Mouse (Mus musculus): ENCODE measurements around the gene Oas1d. TPM values are rescaled to one million over a fixed set of nuclear protein-coding genes. Genes with fewer than 3 reads are reported as not detected.
"Not testable (repeated sequence)": the region's sequence is repeated elsewhere in the genome, so short reads cannot be mapped to it uniquely, and the experiment has no call there.

Gene Oas1d
- polyA plus RNA-seq, 1 experiment from 2014 or later: not detected

DNA sequence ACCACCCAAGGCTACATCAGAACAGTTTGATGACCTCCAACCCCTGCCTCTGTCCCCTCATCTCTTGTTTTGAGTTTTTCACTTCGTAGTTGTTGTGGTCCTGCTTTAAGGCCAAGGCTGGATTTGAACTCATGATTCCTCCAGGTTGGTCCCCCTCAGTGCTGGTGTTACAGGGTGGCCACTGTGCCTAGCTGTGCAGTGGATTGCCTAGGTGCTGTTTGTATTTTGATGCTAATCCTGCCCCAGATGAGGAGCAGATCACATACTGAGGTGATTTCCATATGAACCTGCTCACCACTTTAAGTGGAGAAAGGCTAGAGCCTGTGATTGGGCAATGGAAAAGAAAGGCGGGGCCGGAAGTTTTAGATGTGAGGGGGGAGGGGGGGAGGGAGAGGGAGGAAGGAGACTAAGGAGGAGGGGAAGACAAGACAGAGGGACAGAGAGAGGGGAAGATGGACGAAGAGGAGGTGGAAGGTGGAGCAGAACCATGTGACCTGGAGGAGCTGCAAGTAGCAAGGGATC is 26.0 kb upstream of the Oas1d start:
- not testable (repeated sequence) for H3K9me3 ChIP-seq; H3K9ac ChIP-seq; H3K4me1 ChIP-seq; ATAC-seq (ENCODE audit: insufficient number of reproducible peaks, insufficient read depth, low FRiP score, low TSS enrichment, low read depth); H3K4me2 ChIP-seq; H3K36me3 ChIP-seq; H3K4me3 ChIP-seq; H3K27me3 ChIP-seq; H3K27ac ChIP-seq
- WGBS: 39% methylated on average over 4 of the region's 4 CpGs

DNA sequence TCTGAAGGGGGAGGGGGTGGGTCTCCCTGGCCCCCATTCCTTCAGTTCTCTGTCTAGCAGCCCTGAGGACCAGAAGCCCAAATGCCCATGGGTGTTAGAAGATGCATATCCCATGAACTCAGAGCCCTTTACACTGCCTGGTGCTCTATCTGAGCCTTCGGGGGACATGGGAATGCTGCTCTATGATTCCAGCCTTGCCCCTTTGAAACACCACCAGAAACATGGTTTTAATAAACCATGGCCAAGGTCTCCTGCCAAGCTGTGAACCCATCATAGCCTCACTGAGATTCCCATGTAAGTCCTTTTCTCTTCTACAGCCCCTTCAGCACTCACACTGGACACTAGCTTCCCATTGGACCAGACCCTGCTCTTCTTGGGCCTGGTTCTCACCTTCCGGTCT is 24.3 kb upstream of the Oas1d start:
- WGBS: 86% methylated on average over 2 of the region's 2 CpGs
- Histone ChIP-seq H3K4me2 (no peak overlapping the region), H3K9ac (no peak overlapping the region), H3K4me1 (no peaks in the 10 kb centered on the region), H3K27ac (no peak overlapping the region), H3K4me3 (no peak overlapping the region), H3K36me3 (no peaks in the 10 kb centered on the region), H3K27me3 (no peaks in the 10 kb centered on the region), H3K9me3 (no peaks in the 10 kb centered on the region)
- ATAC-seq (ENCODE audit: insufficient number of reproducible peaks, insufficient read depth, low FRiP score, low TSS enrichment, low read depth): no peak

DNA sequence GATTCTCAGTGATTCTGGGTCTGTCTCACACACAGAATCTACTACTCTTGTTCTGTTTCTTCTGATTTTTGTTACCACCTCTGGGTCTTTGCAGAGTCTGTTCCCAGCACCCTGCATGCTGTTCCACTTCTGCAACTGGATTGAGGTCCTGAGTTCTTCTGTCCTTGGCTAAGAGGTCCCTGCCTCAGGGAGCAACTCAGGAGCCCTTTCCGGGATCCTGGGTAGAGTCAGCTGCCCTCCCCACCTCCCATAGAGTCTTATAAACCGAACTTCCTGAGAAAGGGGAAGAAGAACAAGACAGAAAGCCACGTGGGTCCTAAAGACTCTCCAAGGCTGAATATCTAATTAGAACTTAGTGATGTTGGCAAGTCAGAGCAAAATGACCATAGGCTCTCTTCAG is 23.3 kb upstream of the Oas1d start:
- ATAC-seq (ENCODE audit: insufficient number of reproducible peaks, insufficient read depth, low FRiP score, low TSS enrichment, low read depth): no peak
- H3K4me1 ChIP-seq: no peaks in the 10 kb centered on the region
- no peak overlapping the region for H3K4me3 ChIP-seq
- no peaks in the 10 kb centered on the region for H3K36me3 ChIP-seq
- WGBS: 56% methylated on average over 3 of the region's 3 CpGs
- no peak overlapping the region for H3K27ac ChIP-seq
- H3K27me3 ChIP-seq: no peaks in the 10 kb centered on the region
- no peak overlapping the region for H3K4me2 ChIP-seq
- no peaks in the 10 kb centered on the region for H3K9me3 ChIP-seq
- H3K9ac ChIP-seq: no peak overlapping the region

DNA sequence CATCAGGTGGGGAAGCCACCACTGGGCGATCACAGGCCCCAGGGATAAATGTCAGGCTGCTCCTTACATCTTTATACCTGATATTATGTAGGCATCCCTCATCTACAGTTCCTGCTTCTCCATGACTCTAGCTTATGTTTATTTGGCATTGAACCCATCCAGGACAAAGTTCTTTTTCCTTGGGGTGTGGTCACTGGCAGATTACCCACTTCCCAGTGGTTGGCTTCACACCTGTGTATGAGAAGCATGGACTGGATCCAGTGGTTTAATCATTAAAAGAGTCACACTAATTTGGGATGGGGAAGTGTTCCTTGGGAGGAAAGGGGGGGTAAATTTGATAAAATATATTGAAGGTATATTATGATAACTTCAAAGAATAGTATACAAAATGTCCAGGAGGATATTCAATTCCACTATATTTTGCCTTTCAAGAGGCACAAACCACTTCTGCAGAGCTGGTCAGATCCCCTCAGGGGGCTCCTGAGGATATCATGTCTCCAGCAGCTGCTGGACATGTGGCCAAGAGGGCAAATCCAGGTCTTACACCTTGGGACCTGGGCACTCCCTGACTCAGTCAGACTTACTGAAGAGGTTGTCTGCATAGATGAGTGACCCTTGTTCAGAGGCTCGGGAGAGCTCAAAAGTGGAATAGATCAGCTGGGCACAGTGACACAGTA is 22.6 kb upstream of the Oas1d start:
- H3K36me3 ChIP-seq; H3K9ac ChIP-seq; H3K9me3 ChIP-seq; H3K27ac ChIP-seq; ATAC-seq (ENCODE audit: insufficient number of reproducible peaks, insufficient read depth, low FRiP score, low TSS enrichment, low read depth); H3K4me1 ChIP-seq; H3K27me3 ChIP-seq; H3K4me2 ChIP-seq; H3K4me3 ChIP-seq: not testable (repeated sequence)
- WGBS: 46% methylated on average over 2 of the region's 2 CpGs

DNA sequence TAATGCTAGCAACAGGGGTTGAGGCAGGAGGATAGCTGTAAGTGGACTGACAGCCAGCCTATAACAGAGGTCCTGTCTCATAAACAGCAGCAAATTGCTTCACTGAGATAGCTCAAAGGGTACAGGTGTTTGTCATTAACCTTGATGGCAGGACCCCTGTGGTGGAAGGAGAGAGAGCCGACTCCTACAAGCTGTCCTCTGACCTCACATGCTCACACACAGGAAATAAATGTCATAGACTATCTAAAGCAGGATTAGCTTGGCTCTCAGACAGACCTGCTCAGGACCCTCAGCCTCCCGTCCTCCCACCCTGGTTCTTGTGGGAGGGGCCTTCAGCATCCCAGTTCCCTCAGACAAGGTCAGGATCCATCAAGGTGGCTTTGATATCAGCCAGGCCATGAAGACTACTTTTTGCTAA is 22.1 kb upstream of the Oas1d start:
- no peaks in the 10 kb centered on the region for H3K27me3 ChIP-seq
- H3K36me3 ChIP-seq: no peaks in the 10 kb centered on the region
- no peaks in the 10 kb centered on the region for H3K9me3 ChIP-seq
- H3K4me3 ChIP-seq: no peak overlapping the region
- H3K27ac ChIP-seq: no peak overlapping the region
- ATAC-seq (ENCODE audit: insufficient number of reproducible peaks, insufficient read depth, low FRiP score, low TSS enrichment, low read depth): no peak
- no peak overlapping the region for H3K4me2 ChIP-seq
- H3K9ac ChIP-seq: no peak overlapping the region
- H3K4me1 ChIP-seq: no peaks in the 10 kb centered on the region
- 40% methylated on average over 2 of the region's 2 CpGs for WGBS

DNA sequence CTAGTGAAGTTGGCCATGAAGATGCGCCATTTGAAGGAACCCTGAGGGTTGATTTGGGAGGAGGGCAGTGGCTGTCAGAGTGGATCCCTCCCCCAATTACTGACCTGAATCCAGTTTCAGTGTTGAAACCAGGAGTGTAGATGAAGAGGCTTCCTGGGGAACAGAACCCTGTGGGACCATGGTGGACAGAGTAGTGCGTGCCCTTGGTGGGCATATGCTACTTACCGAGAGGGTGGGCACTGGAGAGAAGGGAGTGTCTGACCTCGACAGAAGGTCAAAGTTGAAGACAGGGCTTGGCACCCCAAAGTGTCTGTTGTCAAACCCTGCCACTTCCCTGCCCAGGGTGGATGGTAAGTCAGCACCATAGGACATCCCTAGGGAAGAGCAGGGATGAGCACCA is 20.5 kb upstream of the Oas1d start:
- not testable (repeated sequence) for H3K4me2 ChIP-seq; H3K4me1 ChIP-seq; H3K27me3 ChIP-seq; ATAC-seq (ENCODE audit: insufficient number of reproducible peaks, insufficient read depth, low FRiP score, low TSS enrichment, low read depth); H3K9ac ChIP-seq; H3K4me3 ChIP-seq; H3K9me3 ChIP-seq; H3K36me3 ChIP-seq; H3K27ac ChIP-seq
- WGBS: 89% methylated on average over 4 of the region's 4 CpGs

DNA sequence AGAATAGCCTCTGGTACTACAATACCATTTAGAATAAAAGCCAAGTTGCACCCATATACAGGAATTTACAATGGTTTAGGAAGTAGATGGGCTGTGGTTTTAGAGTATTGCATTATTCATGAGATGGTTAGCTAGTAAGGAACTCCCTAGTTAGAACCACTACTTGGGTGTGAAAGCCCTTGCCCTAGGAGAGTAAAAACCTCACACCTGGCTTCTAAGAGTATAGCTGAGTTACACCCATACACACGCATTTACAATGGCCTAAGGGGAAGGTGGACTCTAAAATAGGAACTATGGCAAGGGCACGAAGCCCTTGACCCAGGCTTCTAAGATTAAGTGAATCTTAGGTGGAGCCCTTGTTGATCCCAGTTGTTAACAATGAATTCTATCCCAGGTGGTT is 19.6 kb upstream of the Oas1d start:
- WGBS: 77% methylated on average over 2 of the region's 2 CpGs
- not testable (repeated sequence) for H3K9me3 ChIP-seq; H3K36me3 ChIP-seq; H3K4me2 ChIP-seq; H3K4me3 ChIP-seq; H3K4me1 ChIP-seq; ATAC-seq (ENCODE audit: insufficient number of reproducible peaks, insufficient read depth, low FRiP score, low TSS enrichment, low read depth); H3K27me3 ChIP-seq; H3K27ac ChIP-seq; H3K9ac ChIP-seq

DNA sequence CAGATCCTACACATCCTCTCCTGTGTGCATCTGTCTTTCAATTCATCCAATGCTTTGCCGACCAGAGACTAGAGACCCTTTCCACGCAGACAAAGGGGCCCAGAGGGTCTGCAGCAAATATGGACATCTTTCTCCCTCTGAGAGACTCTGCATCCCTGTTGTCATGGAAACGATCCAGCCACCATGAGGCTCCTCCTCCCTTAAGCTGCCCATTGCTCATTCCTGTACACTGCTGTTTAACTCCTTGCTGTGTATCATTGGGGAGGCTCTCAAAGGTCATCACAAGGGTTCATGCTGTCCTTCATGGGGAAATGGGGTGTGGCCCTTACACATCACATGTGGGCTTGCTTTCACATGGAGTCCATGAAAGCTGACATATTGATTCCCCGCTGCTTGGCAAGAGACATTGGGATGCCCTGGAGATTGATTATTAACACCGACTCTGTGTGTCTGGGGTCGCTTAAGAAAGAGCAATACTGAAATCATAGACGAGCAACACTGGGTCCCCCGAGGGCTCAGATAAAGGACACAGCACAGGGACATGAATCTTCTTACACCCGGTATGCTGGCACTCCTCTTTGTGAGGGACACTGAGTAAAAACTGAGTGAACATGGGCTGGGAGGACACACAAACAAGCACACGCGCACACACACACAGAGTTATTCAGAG is 19.0 kb upstream of the Oas1d start:
- Histone ChIP-seq H3K27ac (no peak overlapping the region), H3K4me3 (no peak overlapping the region), H3K27me3 (no peaks in the 10 kb centered on the region), H3K9me3 (no peaks in the 10 kb centered on the region; the same call in 1 of the 2 replicates), H3K4me2 (no peak overlapping the region), H3K4me1 (no peaks in the 10 kb centered on the region), H3K9ac (no peak overlapping the region), H3K36me3 (no peaks in the 10 kb centered on the region)
- WGBS: 85% methylated on average over 11 of the region's 11 CpGs
- ATAC-seq (ENCODE audit: insufficient number of reproducible peaks, insufficient read depth, low FRiP score, low TSS enrichment, low read depth): no peak

DNA sequence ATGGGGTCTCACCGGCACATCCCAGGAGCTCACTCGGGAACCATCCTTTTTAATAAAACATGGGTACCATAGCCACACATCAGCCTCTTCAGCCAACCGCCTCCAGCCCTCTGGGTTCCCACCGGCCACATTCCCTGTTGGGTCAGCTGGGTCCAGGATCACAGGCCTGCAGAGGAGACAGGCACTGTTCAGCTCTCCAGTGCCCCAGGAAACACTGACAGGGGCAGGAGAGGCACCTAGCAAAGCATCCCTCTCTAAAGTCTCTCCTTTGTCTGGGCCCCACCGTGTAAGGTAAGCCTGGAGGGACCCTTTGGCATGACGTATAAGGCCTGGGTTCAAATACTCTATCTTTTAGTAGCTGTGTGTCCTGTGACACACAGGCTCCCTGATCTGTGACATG is 16.0 kb upstream of the Oas1d start:
- H3K27ac ChIP-seq: no peak overlapping the region
- no peak overlapping the region for H3K9ac ChIP-seq
- no peak for ATAC-seq (ENCODE audit: insufficient number of reproducible peaks, insufficient read depth, low FRiP score, low TSS enrichment, low read depth)
- H3K4me1 ChIP-seq: no peaks in the 10 kb centered on the region
- no peaks in the 10 kb centered on the region for H3K27me3 ChIP-seq
- 82% methylated on average over 6 of the region's 6 CpGs for WGBS
- no peaks in the 10 kb centered on the region; the same call in 1 of the 2 replicates for H3K9me3 ChIP-seq
- H3K36me3 ChIP-seq: no peaks in the 10 kb centered on the region
- H3K4me3 ChIP-seq: no peak overlapping the region
- H3K4me2 ChIP-seq: no peak overlapping the region

DNA sequence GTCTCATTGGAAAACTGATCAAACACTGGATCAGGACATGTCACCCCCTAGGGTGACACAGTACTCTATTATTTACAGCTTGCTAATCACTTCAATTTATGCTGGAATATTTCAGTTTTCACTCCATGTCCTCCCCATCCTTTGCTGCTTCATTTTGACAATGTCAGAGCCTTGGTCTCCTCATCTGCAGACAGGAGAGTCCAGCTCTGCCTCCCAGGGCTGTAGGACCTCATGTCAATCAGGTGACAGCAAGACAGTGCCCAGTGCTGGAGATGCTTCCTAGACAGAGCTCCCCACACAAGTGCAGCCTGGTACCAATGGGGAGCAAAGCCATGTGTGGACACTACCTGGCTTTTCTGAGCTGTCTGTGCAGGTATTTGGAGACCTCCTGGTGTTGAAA is 15.6 kb upstream of the Oas1d start:
- Histone ChIP-seq H3K27me3 (no peaks in the 10 kb centered on the region), H3K4me2 (no peak overlapping the region), H3K36me3 (no peaks in the 10 kb centered on the region), H3K9me3 (no peaks in the 10 kb centered on the region; the same call in 1 of the 2 replicates), H3K4me3 (no peak overlapping the region), H3K4me1 (no peaks in the 10 kb centered on the region), H3K9ac (no peak overlapping the region), H3K27ac (no peak overlapping the region)
- no peak for ATAC-seq (ENCODE audit: insufficient number of reproducible peaks, insufficient read depth, low FRiP score, low TSS enrichment, low read depth)

DNA sequence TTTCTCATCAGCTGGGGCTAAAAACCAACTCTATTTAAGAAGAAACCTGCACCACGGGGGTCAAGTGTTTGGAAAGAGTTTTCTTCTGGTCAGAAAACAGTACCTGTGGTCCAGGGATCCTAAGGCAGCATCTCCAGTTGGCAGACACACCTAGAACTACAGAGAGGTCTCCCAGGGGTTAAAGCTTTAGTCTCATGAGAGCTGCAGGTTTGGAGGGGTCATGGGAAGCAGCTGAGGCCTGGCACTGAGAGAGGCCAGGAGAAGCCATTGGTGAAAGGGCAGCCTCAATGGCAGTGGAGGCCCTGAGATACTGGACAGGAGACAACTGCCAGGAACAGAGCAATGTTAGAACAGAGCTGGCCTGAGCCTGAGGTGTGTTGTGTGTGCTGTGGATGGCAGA is 13.7 kb upstream of the Oas1d start:
- no peaks in the 10 kb centered on the region for H3K27me3 ChIP-seq
- no peaks in the 10 kb centered on the region for H3K4me1 ChIP-seq
- H3K27ac ChIP-seq: no peak overlapping the region
- no peak for ATAC-seq (ENCODE audit: insufficient number of reproducible peaks, insufficient read depth, low FRiP score, low TSS enrichment, low read depth)
- no peak overlapping the region for H3K4me3 ChIP-seq
- no peaks in the 10 kb centered on the region for H3K36me3 ChIP-seq
- no peak overlapping the region for H3K4me2 ChIP-seq
- no peak overlapping the region for H3K9ac ChIP-seq
- H3K9me3 ChIP-seq: no peaks in the 10 kb centered on the region; the same call in 1 of the 2 replicates
- 51% methylated on average over 1 of the region's 1 CpGs for WGBS

DNA sequence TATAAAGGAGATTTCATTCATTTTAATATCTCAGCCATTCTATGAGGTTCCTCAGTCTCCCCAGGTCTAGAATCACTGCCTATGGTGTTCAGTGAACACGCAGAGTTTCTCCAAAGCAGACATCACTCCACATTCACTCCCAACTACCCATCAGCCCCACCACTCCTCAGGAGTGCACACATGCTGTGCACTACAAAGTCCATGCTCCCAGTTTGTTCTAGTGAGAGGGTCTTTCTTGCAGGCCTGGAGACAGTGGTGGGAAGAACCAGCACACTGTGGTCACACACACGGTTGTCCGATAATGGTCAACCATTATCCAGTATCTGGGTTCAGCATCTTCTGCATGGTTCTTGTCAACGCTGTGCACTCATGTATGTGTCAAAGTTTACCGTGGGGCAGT is 12.3 kb upstream of the Oas1d start:
- WGBS: 91% methylated on average over 5 of the region's 5 CpGs
- no peak overlapping the region for H3K27ac ChIP-seq
- H3K4me1 ChIP-seq: no peaks in the 10 kb centered on the region
- H3K4me2 ChIP-seq: no peak overlapping the region
- H3K9ac ChIP-seq: no peak overlapping the region
- H3K36me3 ChIP-seq: no peaks in the 10 kb centered on the region
- H3K9me3 ChIP-seq: no peaks in the 10 kb centered on the region; the same call in 1 of the 2 replicates
- no peak overlapping the region for H3K4me3 ChIP-seq
- H3K27me3 ChIP-seq: no peaks in the 10 kb centered on the region
- no peak for ATAC-seq (ENCODE audit: insufficient number of reproducible peaks, insufficient read depth, low FRiP score, low TSS enrichment, low read depth)

All from embryonic facial prominence, embryonic 13.5 days (tissue).